Mouse (Mus musculus) c-Kit-positive CD71-negative TER-119-negative erythroid progenitor cells, embryonic 14.5 days (primary cell): ENCODE data around the gene Zfp382.
"Not testable (repeated sequence)": the region's sequence is repeated elsewhere in the genome, so short reads cannot be mapped to it uniquely, and the experiment has no call there.

Experiments used
- DNase-seq: peaks from one replicate; pipeline ENCODE4 v3.0.0-alpha.2; 2013; ENCODE audit warnings: low read depth

Gene Zfp382

GRCm38 (mm10) chr7:30121308-30122187, at the start of gene Zfp382:
Gene Zfp382, plus strand, starts transcription at chr7:30121942.
- DNase-seq = peak; percentile 81

GRCm38 (mm10) chr7:30072146-30073028, 49.4 kb upstream of the Zfp382 start, which contains the start of gene Zfp82:
Gene Zfp82, minus strand, starts transcription at chr7:30072900.
- DNase-seq = peak; percentile 74

GRCm38 (mm10) chr7:30086524-30086923, 35.2 kb upstream of the Zfp382 start:
- DNase-seq = no peak

- DNase-seq = no peak
Measured at GRCm38 (mm10) chr7:30089405-30089804, 32.3 kb upstream of the Zfp382 start.

- DNase-seq = peak; percentile 97
Measured at GRCm38 (mm10) chr7:30090092-30090969, 31.4 kb upstream of the Zfp382 start, which contains the start of the genes Gm26920 and Zfp566. Gene Gm26920, minus strand, starts transcription at chr7:30090410. Gene Zfp566, minus strand, starts transcription at chr7:30090527.

GRCm38 (mm10) chr7:30090970-30091585, 30.7 kb upstream of the Zfp382 start:
- no peak for DNase-seq

GRCm38 (mm10) chr7:30092666-30093065, 29.1 kb upstream of the Zfp382 start:
- DNase-seq = no peak

- no peak for DNase-seq
Measured at GRCm38 (mm10) chr7:30093918-30094415, 27.8 kb upstream of the Zfp382 start.

GRCm38 (mm10) chr7:30094646-30095429, 26.9 kb upstream of the Zfp382 start, which contains the start of gene Zfp260:
Gene Zfp260, plus strand, starts transcription at chr7:30094777.
- peak; percentile 83 for DNase-seq

- DNase-seq = no peak
Measured at GRCm38 (mm10) chr7:30095551-30096125, 26.1 kb upstream of the Zfp382 start.

GRCm38 (mm10) chr7:30099297-30099696, 22.4 kb upstream of the Zfp382 start:
- no peak for DNase-seq

- DNase-seq = no peak
Measured at GRCm38 (mm10) chr7:30116076-30116475, 5.7 kb upstream of the Zfp382 start.

GRCm38 (mm10) chr7:30117935-30118334, 3.8 kb upstream of the Zfp382 start:
- DNase-seq = not testable (repeated sequence)

GRCm38 (mm10) chr7:30122188-30122530, 417 bp downstream of the Zfp382 start:
- DNase-seq = no peak

- no peak for DNase-seq
Measured at GRCm38 (mm10) chr7:30129900-30130299, 8.2 kb downstream of the Zfp382 start.

- no peak for DNase-seq
Measured at GRCm38 (mm10) chr7:30132396-30132795, 10.7 kb downstream of the Zfp382 start.

GRCm38 (mm10) chr7:30136826-30137225, 15.1 kb downstream of the Zfp382 start:
- no peak for DNase-seq

- no peak for DNase-seq
Measured at GRCm38 (mm10) chr7:30143170-30143554, 21.4 kb downstream of the Zfp382 start.

GRCm38 (mm10) chr7:30143555-30144209, 21.9 kb downstream of the Zfp382 start:
- peak; percentile 36 for DNase-seq
